Mouse (Mus musculus): Measurements from ENCODE around the gene Irf2bp2.

DNA sequence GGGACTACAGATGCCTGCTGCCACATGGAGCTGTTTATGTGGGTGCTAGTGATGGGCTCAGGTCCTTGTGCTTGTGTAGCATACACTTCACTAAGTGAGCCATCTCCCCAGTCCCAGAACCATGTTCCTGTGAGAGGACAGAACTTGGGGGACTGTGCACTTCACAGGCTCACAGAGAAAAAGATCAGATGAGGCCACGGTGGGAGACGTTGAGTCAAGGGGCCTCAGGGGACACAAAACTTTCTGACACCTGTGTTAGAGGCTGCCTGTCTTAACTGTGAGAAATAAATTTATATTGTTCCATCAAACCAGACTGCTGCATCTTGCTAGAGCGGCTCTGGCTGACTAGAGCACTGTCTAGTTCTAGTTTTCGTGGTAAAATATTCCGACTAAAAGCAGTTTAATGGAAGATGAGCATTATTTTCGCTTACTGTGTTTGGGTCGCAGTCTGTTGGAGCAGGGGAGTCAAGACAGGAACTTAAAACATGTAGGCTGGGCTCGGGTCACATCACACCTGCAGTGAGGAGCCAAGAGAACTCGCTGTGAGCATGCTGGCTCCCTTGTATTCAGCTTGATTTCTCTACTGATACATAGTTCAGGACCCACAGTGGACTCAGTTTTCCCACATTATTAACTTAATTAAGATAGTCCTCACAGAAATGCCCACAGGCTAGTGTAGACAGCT is 28.5 kb upstream of the Irf2bp2 start:
- TF ChIP-seq POLR2A (IDR thresholded peaks at IDR 0.05; ENCODE audit: low read depth, low read length) (no peak), CTCF (IDR thresholded peaks at IDR 0.05; ENCODE audit: extremely low read depth, insufficient read length, insufficient replicate concordance, low read depth, low read length) (no peak)
